Mouse (Mus musculus): Measurements from ENCODE around the gene A630001G21Rik.

The A630001G21Rik gene

DNA sequence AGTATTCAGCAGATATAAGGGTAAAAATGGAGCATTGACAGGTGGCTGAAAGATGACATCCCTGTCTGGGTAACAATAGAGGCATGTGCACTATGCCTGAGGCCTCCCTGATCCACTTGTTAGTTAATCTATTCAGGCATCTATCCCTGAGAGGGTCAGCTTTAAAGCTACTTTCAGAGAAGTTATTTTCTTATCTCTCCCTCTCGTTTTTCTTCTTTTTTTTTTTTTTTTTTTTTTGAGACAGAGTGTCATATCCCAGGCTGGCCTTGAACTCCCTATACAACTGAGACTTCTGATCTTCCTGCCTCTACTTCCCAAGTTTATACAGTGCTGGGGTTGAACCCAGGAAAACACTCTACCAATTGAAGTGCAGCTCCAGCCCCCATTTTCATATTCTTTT, 10.7 kb downstream of the A630001G21Rik start:
- DNase-seq = no peak

GRCm38 (mm10) chr1:85766120-85766519, 12.3 kb downstream of the A630001G21Rik start:
- no peak for DNase-seq

DNA sequence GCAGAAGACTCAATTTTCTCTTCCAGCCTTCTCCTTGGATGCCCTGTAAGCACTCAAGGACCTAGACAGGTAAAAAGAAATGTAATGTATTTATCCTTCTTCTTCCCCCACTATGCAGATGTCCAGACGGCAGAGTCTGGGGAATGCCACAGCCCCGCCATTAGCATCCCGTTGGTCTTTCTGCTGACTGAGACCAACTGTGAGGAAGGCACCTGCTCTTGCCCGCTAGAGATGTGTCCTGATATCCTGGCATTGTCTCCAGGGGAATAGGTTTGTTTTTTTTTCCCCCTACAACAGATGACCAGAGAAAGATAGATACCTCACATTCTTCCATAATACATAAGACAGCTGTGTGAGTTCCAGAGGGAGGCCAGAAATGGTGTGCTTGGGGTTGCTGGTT, 14.2 kb downstream of the A630001G21Rik start:
- DNase-seq = no peak

- no peak for DNase-seq
Measured at GRCm38 (mm10) chr1:85763386-85763785, 15.1 kb downstream of the A630001G21Rik start.

DNA sequence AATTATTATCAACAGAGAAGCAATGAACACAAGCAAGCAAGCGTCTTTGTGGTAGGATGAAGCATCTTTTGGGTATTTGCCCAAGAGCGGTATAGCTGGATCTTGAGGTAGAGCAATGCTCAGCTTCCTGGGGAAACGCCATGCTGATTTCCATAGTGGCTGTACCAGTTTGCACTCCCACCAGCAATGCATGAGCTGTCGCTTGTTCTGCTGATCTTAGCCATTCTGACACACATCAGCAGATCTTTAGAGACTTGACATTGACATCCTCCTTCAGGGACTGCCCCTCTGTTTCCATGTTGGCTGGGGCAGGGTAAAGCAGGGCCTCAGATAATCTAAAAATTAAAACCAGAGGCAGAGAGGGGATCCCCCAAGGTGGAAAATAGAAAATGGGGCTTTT, 16.8 kb downstream of the A630001G21Rik start:
- DNase-seq = no peak

DNA sequence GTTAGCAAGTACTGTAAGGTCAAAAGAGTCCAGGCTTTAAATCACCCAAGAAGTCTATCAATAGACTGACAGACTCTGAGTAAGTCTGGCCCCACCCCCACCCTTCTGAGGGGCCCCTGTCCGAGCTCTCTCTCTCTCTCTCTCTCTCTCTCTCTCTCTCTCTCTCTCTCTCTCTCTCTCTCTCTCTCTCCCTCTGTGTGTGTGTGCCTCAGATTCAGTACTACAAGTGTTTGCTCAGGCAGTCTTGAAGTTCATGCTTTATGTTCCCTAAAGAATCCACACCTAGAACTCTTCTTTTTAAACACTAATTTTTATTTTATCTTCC, 19.5 kb downstream of the A630001G21Rik start:
- DNase-seq = no peak

GRCm38 (mm10) chr1:85758231-85758968, 20.0 kb downstream of the A630001G21Rik start:
- peak; percentile 15 for DNase-seq

- DNase-seq = no peak
Measured at GRCm38 (mm10) chr1:85757531-85758230, 20.8 kb downstream of the A630001G21Rik start.

DNA sequence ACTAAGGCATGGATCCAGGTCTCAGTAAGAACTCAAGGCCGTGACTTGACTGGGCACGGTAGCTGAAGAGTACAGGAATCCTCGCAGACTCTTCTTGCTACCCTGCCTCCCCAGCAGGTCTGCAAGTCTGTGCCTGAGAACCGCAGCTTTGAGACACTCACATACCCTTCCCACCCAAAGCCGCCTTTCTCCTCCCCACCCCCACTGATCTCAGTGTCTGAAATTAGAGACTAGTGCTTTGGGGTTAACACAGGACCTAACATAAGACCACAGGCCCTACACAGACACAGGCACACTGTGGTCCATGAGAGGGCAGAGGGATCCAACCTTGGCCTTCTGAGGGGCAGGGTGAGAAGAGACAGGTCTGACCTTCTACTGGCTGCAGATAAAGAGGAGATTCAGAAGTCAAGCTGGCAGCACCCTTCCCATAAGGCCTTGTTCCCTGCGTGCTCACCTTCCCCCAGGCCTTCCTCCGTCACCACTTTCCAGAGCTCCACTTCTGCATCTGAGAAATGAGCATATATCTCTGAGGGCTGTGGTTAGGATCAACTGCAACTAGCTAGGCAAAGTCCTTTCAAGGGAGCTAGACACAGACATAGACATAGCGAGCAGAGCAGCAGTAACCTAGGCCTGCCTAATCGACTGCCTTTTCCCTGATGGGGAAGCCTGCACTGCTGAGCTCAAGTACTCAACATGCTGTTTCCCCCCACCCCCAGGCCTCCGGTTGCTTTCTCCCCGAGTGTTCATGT, 26.3 kb downstream of the A630001G21Rik start:
- DNase-seq = no peak

- DNase-seq = peak; percentile 67
Measured at GRCm38 (mm10) chr1:85751494-85751893, 26.9 kb downstream of the A630001G21Rik start.

- DNase-seq = no peak
Measured at GRCm38 (mm10) chr1:85750650-85751049, 27.8 kb downstream of the A630001G21Rik start.

GRCm38 (mm10) chr1:85749829-85750228, 28.6 kb downstream of the A630001G21Rik start:
- DNase-seq = peak; percentile 49

DNA sequence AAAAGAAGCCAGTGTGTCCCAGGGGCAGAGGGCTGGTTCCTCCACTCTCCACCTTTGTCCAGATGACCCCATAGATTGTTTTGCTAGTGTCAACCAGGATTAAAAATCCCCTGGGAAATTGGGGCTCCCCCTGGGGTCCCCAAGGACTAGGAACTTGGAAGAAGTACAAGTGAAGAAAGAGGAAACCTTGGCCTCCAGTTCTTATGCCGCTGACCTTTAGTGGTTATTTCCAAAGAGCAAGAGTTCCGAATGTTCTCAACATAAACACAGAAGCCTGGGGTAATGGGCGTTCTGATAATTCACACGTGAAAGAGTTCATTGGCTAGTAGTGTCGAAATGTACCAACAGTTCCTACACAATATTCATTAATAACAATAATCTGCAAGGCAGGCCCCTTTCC, 31.9 kb downstream of the A630001G21Rik start:
- DNase-seq = no peak

DNA sequence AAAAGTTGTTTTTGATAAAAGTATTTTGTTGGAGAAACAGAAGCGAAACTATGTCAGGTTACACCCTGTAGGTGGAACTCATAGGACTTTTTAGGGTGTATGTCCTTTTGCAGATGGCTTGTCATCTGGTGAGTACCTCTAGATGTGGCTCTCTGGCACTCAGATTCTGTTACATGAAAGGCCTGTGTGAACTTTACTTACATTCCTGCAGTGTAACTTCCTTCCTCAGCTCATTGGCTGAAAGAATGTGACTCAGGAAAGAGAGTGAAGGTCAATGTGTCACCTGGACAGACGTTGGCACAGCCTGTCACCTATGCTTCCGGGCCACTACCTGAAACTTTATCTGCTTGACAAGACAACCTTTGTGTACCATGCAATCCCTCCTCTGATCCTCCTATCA, 33.9 kb downstream of the A630001G21Rik start:
- DNase-seq = no peak

- peak; percentile 82 for DNase-seq
Measured at GRCm38 (mm10) chr1:85742916-85743505, 35.4 kb downstream of the A630001G21Rik start.

DNA sequence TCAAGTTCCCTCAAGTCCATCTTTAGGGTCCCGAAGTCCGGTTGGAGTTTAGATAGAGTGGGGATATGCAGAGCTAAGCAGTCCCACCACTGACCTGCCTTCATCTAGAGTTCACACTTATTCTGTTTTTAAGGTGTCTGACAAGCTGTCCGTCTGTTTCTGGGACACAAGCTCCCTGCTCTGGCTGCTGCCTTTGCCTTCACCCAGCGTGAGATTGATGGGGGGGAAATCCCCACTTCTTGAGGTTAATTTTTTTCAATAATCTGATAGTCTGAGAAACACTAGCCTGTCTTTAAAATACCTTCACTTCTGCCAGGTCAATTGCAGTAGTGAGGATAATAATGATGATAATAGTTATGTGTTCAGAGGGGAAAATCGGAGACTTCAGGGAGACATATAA, 36.1 kb downstream of the A630001G21Rik start:
- DNase-seq = no peak

DNA sequence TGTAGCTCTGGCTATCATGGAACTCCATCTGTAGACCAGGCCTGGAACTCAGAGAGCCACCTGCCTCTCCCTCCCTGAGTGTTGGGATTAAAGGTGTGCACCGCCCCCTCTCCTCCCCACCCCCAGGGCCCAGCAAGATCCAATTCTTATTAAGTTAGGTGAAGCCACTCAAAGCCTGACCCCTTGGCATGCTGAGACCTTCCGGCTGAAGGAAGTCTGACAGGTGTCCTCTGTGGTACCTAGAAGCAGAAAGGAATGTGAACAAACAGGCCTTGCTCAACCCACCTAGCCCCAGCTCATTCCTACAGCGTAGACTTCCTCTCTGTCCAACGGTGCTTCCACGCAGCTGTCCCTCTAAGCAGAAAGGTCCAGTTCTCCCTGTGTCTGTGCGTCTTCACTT, 37.5 kb downstream of the A630001G21Rik start:
- DNase-seq = no peak

- DNase-seq = no peak
Measured at GRCm38 (mm10) chr1:85739819-85740218, 38.6 kb downstream of the A630001G21Rik start.

- no peak for DNase-seq
Measured at GRCm38 (mm10) chr1:85739000-85739399, 39.4 kb downstream of the A630001G21Rik start.

GRCm38 (mm10) chr1:85736355-85737184, 41.9 kb downstream of the A630001G21Rik start:
- DNase-seq = peak; percentile 85

- DNase-seq = no peak
Measured at GRCm38 (mm10) chr1:85735463-85736123, 42.9 kb downstream of the A630001G21Rik start.

- no peak for DNase-seq
Measured at GRCm38 (mm10) chr1:85734511-85734910, 43.9 kb downstream of the A630001G21Rik start.
